Mouse (Mus musculus) inflammation-experienced regulatory T-cells (primary cell): ENCODE data around the gene Krtap29-1. TPM values are rescaled to one million over a fixed set of nuclear protein-coding genes. Genes with fewer than 3 reads are reported as not detected.

Experiments used
- polyA plus RNA-seq, 2 experiments: library from polyadenylated mRNA; unstranded; fragments of 100-300 nt; shearing (Covaris generic); gene quantifications; one replicate each; pipeline ENCODE4 v1.2.1; 2017

Gene Krtap29-1
- polyA plus RNA-seq = not detected

GRCm38 (mm10) chr11:99978953-99979352 is at the start of gene Krtap29-1:
TSS of gene Krtap29-1 (minus strand) at chr11:99979053.

GRCm38 (mm10) chr11:100016112-100016511 is 37.3 kb upstream of the Krtap29-1 start, which contains the start of gene Krt33a:
TSS of gene Krt33a (minus strand) at chr11:100016212.

GRCm38 (mm10) chr11:99993620-99994383 is 14.9 kb upstream of the Krtap29-1 start, which contains the start of gene Krtap17-1:
TSS of gene Krtap17-1 (minus strand) at chr11:99993994.

GRCm38 (mm10) chr11:99986180-99986647 is 7.4 kb upstream of the Krtap29-1 start, which contains the start of gene Krtap16-1:
TSS of gene Krtap16-1 (minus strand) at chr11:99986597.

GRCm38 (mm10) chr11:99948175-99948574 is 30.7 kb downstream of the Krtap29-1 start, which contains the start of gene Krtap9-5:
TSS of gene Krtap9-5 (plus strand) at chr11:99948475.

GRCm38 (mm10) chr11:99935991-99936390 is 42.9 kb downstream of the Krtap29-1 start, which contains the start of gene Krtap31-2:
TSS of gene Krtap31-2 (plus strand) at chr11:99936291.

Other genes with a start within 250 kb of the Krtap29-1 start
- gene Gm14180, start 244.8 kb downstream of the Krtap29-1 start, polyA plus RNA-seq = not detected
- not detected for gene Gm11595, start 206.1 kb downstream of the Krtap29-1 start, polyA plus RNA-seq
- under 1 TPM in 1 of 2 experiments, not detected in 1; 0.24 TPM for gene Krtap4-8, start 198.3 kb downstream of the Krtap29-1 start, polyA plus RNA-seq
- gene Krtap4-9, start 193.9 kb downstream of the Krtap29-1 start, polyA plus RNA-seq = under 1 TPM in 1 of 2 experiments, not detected in 1; 0.28 TPM
- gene Gm11596, start 185.6 kb downstream of the Krtap29-1 start, polyA plus RNA-seq = not detected
- not detected for gene Gm11569, start 180.1 kb downstream of the Krtap29-1 start, polyA plus RNA-seq
- not detected for gene Gm11554, start 174.6 kb downstream of the Krtap29-1 start, polyA plus RNA-seq
- not detected for gene Krtap4-13, start 169.2 kb downstream of the Krtap29-1 start, polyA plus RNA-seq
- not detected for gene Gm11564, start 163.4 kb downstream of the Krtap29-1 start, polyA plus RNA-seq
- not detected for gene 2300003K06Rik, start 141.0 kb downstream of the Krtap29-1 start, polyA plus RNA-seq
- gene Krtap4-16, start 127.4 kb downstream of the Krtap29-1 start, polyA plus RNA-seq = under 1 TPM in 1 of 2 experiments, not detected in 1; 0.60 TPM
- gene Gm11568, start 121.1 kb downstream of the Krtap29-1 start, polyA plus RNA-seq = not detected
- gene Gm11559, start 114.6 kb downstream of the Krtap29-1 start, polyA plus RNA-seq = not detected
- gene Krtap9-1, start 105.7 kb downstream of the Krtap29-1 start, polyA plus RNA-seq = not detected
- gene Gm11567, start 99.9 kb downstream of the Krtap29-1 start, polyA plus RNA-seq = not detected
- gene Krtap31-1, start 71.1 kb downstream of the Krtap29-1 start, polyA plus RNA-seq = not detected
- not detected for gene Gm11565, start 64.3 kb downstream of the Krtap29-1 start, polyA plus RNA-seq
- gene Krtap31-2, start 42.8 kb downstream of the Krtap29-1 start, polyA plus RNA-seq = not detected
- gene Krtap9-5, start 30.6 kb downstream of the Krtap29-1 start, polyA plus RNA-seq = not detected
- gene Krtap16-1, start 7.5 kb upstream of the Krtap29-1 start, polyA plus RNA-seq = not detected
- gene Krtap17-1, start 14.9 kb upstream of the Krtap29-1 start, polyA plus RNA-seq = not detected
- gene Krt33a, start 37.2 kb upstream of the Krtap29-1 start, polyA plus RNA-seq = not detected
- gene Krt33b, start 50.8 kb upstream of the Krtap29-1 start, polyA plus RNA-seq = not detected
- under 1 TPM in 1 of 2 experiments, not detected in 1; 0.92 TPM for gene Krt34, start 62.5 kb upstream of the Krtap29-1 start, polyA plus RNA-seq
- gene Krt31, start 71.5 kb upstream of the Krtap29-1 start, polyA plus RNA-seq = under 1 TPM; 0.19 to 0.24 TPM
- not detected for gene Krt32, start 109.2 kb upstream of the Krtap29-1 start, polyA plus RNA-seq
- gene Krt35, start 117.2 kb upstream of the Krtap29-1 start, polyA plus RNA-seq = under 1 TPM in 1 of 2 experiments, not detected in 1; 0.27 TPM
- under 1 TPM; 0.34 to 0.44 TPM for gene Krt36, start 126.6 kb upstream of the Krtap29-1 start, polyA plus RNA-seq
- gene Krt13, start 142.5 kb upstream of the Krtap29-1 start, polyA plus RNA-seq = under 1 TPM in 1 of 2 experiments, not detected in 1; 0.22 TPM
- under 1 TPM in 1 of 2 experiments, not detected in 1; 0.71 TPM for gene Krt15, start 156.9 kb upstream of the Krtap29-1 start, polyA plus RNA-seq
- under 1 TPM; 0.33 to 0.70 TPM for gene Krt19, start 169.6 kb upstream of the Krtap29-1 start, polyA plus RNA-seq
- under 1 TPM in 1 of 2 experiments, not detected in 1; 0.21 TPM for gene Krt9, start 214.2 kb upstream of the Krtap29-1 start, polyA plus RNA-seq
- gene Krt14, start 228.5 kb upstream of the Krtap29-1 start, polyA plus RNA-seq = not detected